Mouse (Mus musculus): ENCODE results near the gene Dync1h1. TPM values are rescaled to one million over a fixed set of nuclear protein-coding genes. Genes with fewer than 3 reads are reported as not detected.

The Dync1h1 gene
- total RNA-seq, 4 experiments from 2014 or later, result 116 to 156 (median 139) TPM

Small RNAs within 50 kb of the gene (microRNA-seq; reads per million reads assigned to microRNA genes)
- not detected for gene Gm27299

Other genes starting within 250 kb of the Dync1h1 start
- gene Ppp2r5c, start 154.3 kb upstream of the Dync1h1 start, total RNA-seq (2022), result 10 to 100 TPM; 88.9 to 96.8 (median 93.6) TPM
- gene 1700001K19Rik, start 81.2 kb downstream of the Dync1h1 start, total RNA-seq (2022), result not detected
- 100 to 1,000 TPM; 124 to 228 (median 180) TPM for gene Hsp90aa1, start 101.3 kb downstream of the Dync1h1 start, total RNA-seq (2022)
- gene Wdr20, start 136.5 kb downstream of the Dync1h1 start, total RNA-seq (2022), result 10 to 100 TPM; 30.9 to 36.7 (median 32.3) TPM
- under 1 TPM; 0.50 to 0.80 (median 0.70) TPM for gene Mok, start 239.5 kb downstream of the Dync1h1 start, total RNA-seq (2022)
- 10 to 100 TPM; 10.5 to 12.1 (median 11.1) TPM for gene Zfp839, start 248.8 kb downstream of the Dync1h1 start, total RNA-seq (2022)

All from heart, adult 8-10 months (tissue).